Mouse (Mus musculus) ES-Bruce4 (cell line): ENCODE results near the gene Sgms1.

Experiments
- CTCF ChIP-seq: IDR thresholded peaks from one replicate; pipeline ENCODE4 v1.8.1; 2011; ENCODE audit warnings: low read depth, low read length
- EP300 ChIP-seq: IDR thresholded peaks from 2 replicates; pipeline ENCODE4 v1.6.1; 2011; ENCODE audit warnings: low read depth, low read length; ENCODE audit not compliant: insufficient read depth
- POLR2A ChIP-seq: IDR thresholded peaks from one replicate; pipeline ENCODE4 v1.8.1; 2011; ENCODE audit warnings: low read length; ENCODE audit not compliant: insufficient read depth

DNA sequence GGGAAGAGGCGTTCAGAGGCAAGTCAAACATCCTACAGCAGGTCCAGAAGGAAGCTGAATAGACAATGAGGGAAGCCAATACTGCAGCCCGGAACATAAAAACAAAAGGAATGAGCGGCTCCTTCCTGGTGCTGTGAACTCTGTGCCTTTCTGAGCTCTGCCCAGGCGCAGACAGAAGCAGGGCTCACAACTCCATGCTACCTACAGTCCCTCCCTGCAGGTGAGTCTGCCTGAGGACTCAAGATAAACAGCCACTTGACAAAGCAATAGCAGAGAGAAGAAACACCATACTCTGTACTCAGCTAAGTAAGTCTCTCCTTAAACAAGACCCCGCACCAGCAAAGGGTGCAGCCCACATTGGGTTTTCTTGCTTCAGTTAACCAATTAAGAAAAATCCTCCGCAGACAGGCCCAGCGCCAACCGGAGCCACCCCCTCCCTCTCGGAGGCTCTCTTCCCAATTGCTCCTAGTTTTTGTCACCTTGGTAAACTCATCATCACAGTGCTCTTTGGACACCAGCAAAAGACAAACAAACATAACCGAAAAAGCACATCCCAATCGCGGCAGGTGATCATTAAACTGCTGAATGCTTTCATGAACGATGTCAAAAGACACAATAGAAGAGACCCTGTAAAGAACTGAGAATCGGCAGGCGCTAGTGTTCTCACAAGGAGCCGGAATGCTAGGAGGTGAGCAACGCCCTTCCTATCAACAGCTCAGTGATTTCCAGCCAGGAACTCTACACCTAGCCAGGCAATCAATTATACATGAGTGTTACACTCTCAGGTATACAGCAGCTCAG lies 45.4 kb downstream of the Sgms1 start:
- TF ChIP-seq POLR2A = no peak
- TF ChIP-seq EP300 = no peak
- TF ChIP-seq CTCF = no peak
